Mouse (Mus musculus) kidney, postnatal 4 days (tissue): ENCODE data around the gene Gbe1.
A peak's percentile ranks its signal among the peaks of the same experiment; 100 is the strongest.

Experiments used
- DNase-seq, 2 experiments: peaks; one replicate each; pipeline ENCODE4 v3.0.0; 2021; ENCODE audit warnings: mixed read lengths in 2 of 2

The Gbe1 gene

GRCm38 (mm10) chr16:70313886-70314577, at the start of gene Gbe1:
TSS of gene Gbe1 (plus strand) at chr16:70313949.
- peak; percentile 93 to 97 for DNase-seq

- DNase-seq, result no peak
Observed at GRCm38 (mm10) chr16:70310691-70311090, 3.1 kb upstream of the Gbe1 start.

GRCm38 (mm10) chr16:70313496-70313885, 258 bp upstream of the Gbe1 start:
- no peak for DNase-seq

GRCm38 (mm10) chr16:70314578-70314930, 805 bp downstream of the Gbe1 start:
- no peak for DNase-seq

GRCm38 (mm10) chr16:70315261-70315660, 1.5 kb downstream of the Gbe1 start:
- DNase-seq, result no peak

GRCm38 (mm10) chr16:70315862-70316390, 2.2 kb downstream of the Gbe1 start:
- no peak for DNase-seq

- no peak for DNase-seq
Observed at GRCm38 (mm10) chr16:70319388-70319787, 5.6 kb downstream of the Gbe1 start.

GRCm38 (mm10) chr16:70320612-70321280, 7.0 kb downstream of the Gbe1 start:
- DNase-seq, result no peak

GRCm38 (mm10) chr16:70326339-70326948, 12.7 kb downstream of the Gbe1 start:
- DNase-seq, result no peak

GRCm38 (mm10) chr16:70328566-70328965, 14.8 kb downstream of the Gbe1 start:
- no peak for DNase-seq

- no peak for DNase-seq
Observed at GRCm38 (mm10) chr16:70329036-70329435, 15.3 kb downstream of the Gbe1 start.

GRCm38 (mm10) chr16:70329471-70329870, 15.7 kb downstream of the Gbe1 start:
- no peak for DNase-seq

- no peak for DNase-seq
Observed at GRCm38 (mm10) chr16:70330007-70330406, 16.3 kb downstream of the Gbe1 start.

- DNase-seq, result no peak
Observed at GRCm38 (mm10) chr16:70330626-70331275, 17.0 kb downstream of the Gbe1 start.

- DNase-seq, result no peak
Observed at GRCm38 (mm10) chr16:70334812-70335211, 21.1 kb downstream of the Gbe1 start.

- DNase-seq, result no peak
Observed at GRCm38 (mm10) chr16:70335472-70335871, 21.7 kb downstream of the Gbe1 start.

- DNase-seq, result no peak
Observed at GRCm38 (mm10) chr16:70337661-70338060, 23.9 kb downstream of the Gbe1 start.

- no peak for DNase-seq
Observed at GRCm38 (mm10) chr16:70344496-70344895, 30.7 kb downstream of the Gbe1 start.

- peak; percentile 4 to 7 for DNase-seq
Observed at GRCm38 (mm10) chr16:70345607-70346006, 31.9 kb downstream of the Gbe1 start.

- DNase-seq, result no peak
Observed at GRCm38 (mm10) chr16:70350011-70350410, 36.3 kb downstream of the Gbe1 start.

GRCm38 (mm10) chr16:70351641-70352280, 38.0 kb downstream of the Gbe1 start:
- DNase-seq, result peak; percentile 23 to 55

- no peak for DNase-seq
Observed at GRCm38 (mm10) chr16:70352571-70352970, 38.8 kb downstream of the Gbe1 start.

GRCm38 (mm10) chr16:70353058-70353457, 39.3 kb downstream of the Gbe1 start:
- DNase-seq, result peak; percentile 34 to 57
